Mouse (Mus musculus) layer of hippocampus, adult 9-10 months (tissue): ENCODE results near the gene Nodal.

Experiments
- DNase-seq: peaks from one replicate; pipeline ENCODE4 v3.0.0; 2022; ENCODE audit warnings: low spot score

Gene Nodal

GRCm38 (mm10) chr10:61417672-61418071, at the start of gene Nodal:
TSS of gene Nodal (plus strand) at chr10:61417972.
- DNase-seq: no peak

DNA sequence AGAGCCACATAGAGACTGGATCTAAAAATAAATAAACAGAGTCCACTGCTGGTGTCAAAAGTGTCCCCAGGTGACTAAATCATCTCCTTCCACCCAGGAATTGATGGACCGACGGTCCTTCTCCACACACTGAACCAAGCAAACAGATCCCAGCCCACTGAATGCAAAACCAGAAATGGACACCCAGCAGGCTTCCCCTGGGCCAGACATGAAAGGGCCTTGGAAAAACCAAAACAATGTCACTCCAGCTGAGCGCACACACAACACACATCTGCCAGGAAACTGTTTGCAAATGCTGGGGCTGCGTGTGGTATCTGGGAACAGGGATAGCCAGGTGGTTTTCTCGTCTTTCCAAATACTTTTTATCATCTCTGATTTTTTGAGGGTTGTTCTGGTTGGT, 48.0 kb upstream of the Nodal start:
- no peak for DNase-seq

GRCm38 (mm10) chr10:61370273-61370979, 47.3 kb upstream of the Nodal start:
- DNase-seq: no peak

GRCm38 (mm10) chr10:61371884-61372584, 45.7 kb upstream of the Nodal start:
- no peak for DNase-seq

GRCm38 (mm10) chr10:61372585-61372923, 45.2 kb upstream of the Nodal start:
- DNase-seq: no peak

GRCm38 (mm10) chr10:61374076-61374475, 43.7 kb upstream of the Nodal start:
- no peak for DNase-seq

DNA sequence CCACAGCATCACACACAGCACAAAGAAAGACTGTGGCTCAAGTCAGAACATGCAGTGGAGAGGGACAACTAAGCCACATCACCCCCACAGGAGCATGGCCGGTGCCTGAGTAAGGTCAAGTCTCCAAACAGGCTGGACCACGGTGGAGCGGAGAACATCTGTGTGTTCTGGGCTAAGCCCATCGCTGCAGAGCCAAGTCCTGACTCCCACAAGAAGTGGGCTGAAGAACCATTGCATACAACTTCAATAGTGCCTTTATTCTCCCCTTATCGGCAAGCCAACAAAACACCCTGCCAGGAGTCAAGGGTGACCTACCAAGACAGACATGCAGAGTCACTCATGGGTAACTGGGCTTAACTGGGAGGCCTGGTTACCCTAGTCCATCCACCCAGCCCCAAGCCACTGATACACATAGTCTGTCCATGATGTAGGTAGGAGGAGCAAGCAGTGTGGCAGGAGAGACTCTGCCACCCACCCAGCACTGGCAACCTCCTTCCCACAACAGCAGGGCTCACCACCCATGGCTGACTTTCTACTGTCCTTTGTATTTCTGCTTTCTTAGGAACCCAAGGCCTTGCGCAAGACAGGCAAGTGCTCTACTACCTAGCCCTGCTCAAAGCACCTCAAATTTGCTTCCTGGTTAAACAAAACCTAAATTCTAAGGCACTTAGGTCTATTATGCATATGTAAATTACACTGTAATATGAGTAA, 42.8 kb upstream of the Nodal start:
- DNase-seq: no peak

DNA sequence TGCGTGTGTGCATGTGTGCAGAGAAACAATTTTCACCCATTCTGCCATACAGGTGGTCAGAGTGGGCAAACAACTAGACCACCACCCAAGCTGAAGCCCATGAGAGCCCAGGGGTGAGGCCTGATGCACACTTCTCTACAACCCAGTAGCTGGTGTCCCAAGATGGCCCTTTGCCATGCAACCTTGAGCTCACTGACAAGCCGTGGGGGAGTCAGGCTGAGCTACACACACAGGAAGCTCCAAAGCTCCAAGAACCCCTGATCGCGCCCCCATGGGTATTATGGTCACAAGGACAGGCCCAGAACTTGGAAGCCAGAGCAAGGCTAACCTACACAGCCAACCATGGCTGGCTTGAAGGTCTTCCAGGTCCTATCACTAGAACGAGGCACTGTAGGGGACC, 39.7 kb upstream of the Nodal start:
- DNase-seq: no peak

GRCm38 (mm10) chr10:61378698-61379097, 39.1 kb upstream of the Nodal start:
- no peak for DNase-seq

DNA sequence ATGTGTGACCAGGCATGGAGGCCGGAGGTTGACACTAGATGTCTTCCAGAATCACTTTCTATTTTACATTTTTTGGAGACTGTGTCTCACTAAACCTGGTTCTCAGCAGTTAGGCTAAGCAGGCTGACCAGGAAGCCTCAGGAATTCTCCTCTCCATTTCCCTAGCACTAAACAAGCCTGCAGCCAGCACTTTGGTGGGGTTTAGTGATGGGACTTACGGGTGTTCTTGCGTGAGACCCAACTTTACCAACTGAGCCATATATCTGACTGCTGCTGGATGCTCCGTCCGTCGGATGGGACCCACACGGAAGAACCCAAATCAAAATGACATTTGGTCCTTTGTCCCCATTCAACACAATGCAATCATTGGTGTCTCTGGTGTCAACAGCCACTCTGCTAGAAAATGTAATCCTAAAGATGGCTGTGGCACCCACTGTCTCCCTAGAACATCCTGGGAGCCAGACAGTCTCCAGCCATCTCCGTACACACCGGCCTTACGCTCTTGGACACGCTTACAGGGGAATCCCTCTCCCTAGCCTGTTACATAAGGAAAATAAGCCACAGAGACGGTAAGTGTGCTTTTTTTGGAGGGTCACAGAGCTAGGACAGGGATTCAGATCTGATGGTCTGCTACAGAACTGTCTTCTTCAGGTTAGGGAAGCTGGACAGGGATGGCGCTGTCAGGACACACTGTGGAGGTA, 38.3 kb upstream of the Nodal start:
- no peak for DNase-seq

GRCm38 (mm10) chr10:61380186-61380585, 37.6 kb upstream of the Nodal start:
- DNase-seq: no peak

GRCm38 (mm10) chr10:61381823-61382222, 35.9 kb upstream of the Nodal start:
- no peak for DNase-seq

GRCm38 (mm10) chr10:61382281-61382731, 35.5 kb upstream of the Nodal start:
- DNase-seq: no peak

- DNase-seq: no peak
These were observed 34.6 kb upstream of the Nodal start, which contains the start of gene Pald1 for GRCm38 (mm10) chr10:61383021-61383714. TSS of gene Pald1 (minus strand) at chr10:61383530.

- DNase-seq: no peak
These were observed 34.1 kb upstream of the Nodal start for GRCm38 (mm10) chr10:61383715-61384047.

DNA sequence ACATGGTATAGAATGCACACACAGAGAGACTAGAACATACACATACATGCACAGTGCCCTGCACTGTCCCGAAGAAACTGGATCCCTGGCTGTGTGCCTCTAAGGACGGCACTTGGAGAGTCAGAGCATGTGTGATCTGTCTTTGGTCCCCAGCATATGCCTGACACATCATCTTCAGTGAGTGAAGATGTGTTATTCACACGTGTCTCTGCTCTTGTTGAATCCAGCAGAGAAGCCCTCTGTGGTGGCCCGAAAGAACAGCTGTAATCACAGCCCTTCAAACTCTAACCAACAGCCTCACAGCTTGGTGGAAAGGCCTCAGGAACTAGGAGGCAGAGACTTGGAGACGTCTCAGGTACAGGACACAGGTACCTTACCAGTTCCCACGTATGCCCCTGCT, 32.6 kb upstream of the Nodal start:
- DNase-seq: no peak

GRCm38 (mm10) chr10:61386284-61386683, 31.5 kb upstream of the Nodal start:
- DNase-seq: no peak

- no peak for DNase-seq
These were observed 28.8 kb upstream of the Nodal start for GRCm38 (mm10) chr10:61389020-61389419.

DNA sequence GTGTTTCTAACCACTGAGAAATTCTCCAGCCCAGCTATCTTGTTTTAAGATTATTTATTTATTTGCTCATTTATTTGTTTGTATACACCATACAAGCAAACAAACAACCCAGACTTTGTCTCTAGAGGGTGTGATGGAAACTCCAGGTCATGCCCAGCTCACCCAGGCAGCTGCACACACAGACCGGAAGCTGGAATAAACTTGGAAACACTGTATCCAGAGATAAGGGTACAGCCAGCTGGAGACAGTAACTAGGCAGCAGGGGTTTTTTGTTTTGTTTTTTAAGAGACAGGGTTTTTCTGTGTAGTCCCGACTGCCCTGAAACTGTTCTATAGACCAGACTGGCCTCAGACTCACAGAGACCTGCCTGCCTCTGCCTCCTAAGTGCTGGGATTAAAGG, 27.6 kb upstream of the Nodal start:
- no peak for DNase-seq

DNA sequence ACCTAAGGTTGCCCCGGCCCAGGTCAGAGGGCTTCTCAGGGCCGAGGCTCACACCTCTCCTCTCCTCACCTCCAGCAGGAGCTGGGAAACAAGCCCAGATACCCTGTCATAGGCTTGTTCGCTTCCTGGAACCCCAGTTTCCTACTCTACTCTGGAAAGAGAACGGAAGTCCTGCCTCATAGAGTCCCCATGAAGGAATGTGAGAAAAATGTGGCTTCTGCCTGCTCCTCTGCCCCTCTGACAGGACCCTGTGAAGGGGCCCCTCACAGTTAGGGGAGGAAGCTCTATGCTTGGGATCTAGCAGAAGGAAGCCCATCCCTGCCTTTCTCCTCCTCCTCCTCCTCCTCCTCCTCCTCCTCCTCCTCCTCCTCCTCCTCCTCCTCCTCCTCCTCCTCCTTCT, 25.2 kb upstream of the Nodal start:
- no peak for DNase-seq

DNA sequence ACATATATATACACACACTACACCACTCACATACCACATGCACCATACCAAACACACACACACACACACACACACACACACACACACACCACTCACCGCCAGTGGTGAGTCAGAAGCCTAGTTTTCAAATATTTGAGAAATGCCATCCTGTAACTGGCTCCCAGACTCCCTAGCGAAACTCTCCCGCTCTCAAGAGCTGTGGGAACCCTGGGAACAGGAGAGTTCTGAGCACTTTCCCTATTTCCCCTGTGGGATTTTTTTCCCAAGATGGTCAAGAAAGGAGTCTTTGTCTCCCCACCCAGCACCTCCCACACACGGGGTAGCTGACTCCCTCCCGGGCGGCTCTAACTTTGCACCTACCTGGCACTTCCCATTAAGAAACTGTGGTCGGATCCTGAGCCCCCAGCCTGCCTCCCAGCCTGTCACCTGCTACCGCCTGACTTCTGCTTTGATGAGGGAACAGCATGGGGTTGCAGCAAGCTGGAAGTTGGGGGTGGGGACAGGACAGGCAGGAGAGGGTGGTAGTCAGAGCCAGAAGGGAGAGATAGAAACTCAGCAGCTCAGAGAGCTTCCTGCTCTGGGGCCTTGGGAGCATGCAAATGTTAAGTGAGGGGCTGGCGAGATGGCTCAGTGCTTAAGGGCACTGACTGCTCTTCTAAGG, 23.2 kb upstream of the Nodal start:
- no peak for DNase-seq
